16 mouse cellular contexts compared by ENCODE assay signal in the genomic region with DNA sequence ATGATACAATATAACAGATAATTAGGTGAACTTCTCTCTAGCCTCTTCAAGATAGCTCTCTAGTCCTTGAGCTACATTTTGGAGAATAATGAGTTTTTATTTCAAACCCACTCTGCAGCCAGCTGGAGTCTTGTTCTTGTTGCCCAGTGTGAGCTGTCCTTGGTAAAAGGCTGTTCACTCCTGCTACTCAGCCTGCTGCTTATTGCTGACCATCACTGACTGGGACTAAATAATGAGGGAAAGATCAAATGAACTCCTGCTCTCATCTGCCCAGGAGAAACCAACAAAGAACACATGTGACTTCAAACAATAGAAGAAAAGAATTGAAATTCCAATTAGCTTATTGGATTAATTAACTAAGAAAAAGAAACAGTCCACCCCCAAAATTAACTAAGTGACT.
"Had no signal": no experiment of that assay in that cellular context is flagged by ENCODE, and none has a peak within 500 bp of the region (broad histone marks: within the 10 kb centered on the region; RNA-seq: fewer than 3 reads in every experiment).

No protein-coding gene starts in this region.

- ATAC-seq: liver, embryonic 12.5 days; midbrain, embryonic 15.5 days had no signal

- H3K27me3 ChIP-seq: limb, embryonic 15.5 days; liver, embryonic 12.5 days; midbrain, embryonic 15.5 days; neural tube, embryonic 12.5 days; stomach, embryonic 15.5 days had no signal

- DNase-seq: kidney, adult 9 months; kidney, postnatal 36 days; layer of hippocampus, adult 9-11 months; layer of hippocampus, postnatal 36 days; lung, embryonic 14.5 days; lung, postnatal 10 days; lung, postnatal 4 days; right cerebral cortex, postnatal 14 days; thymus, adult 2 months; thymus, postnatal 36 days had no signal

- H3K4me3 ChIP-seq: limb, embryonic 15.5 days; liver, embryonic 12.5 days; midbrain, embryonic 15.5 days; neural tube, embryonic 12.5 days; stomach, embryonic 15.5 days had no signal

- H3K9me3 ChIP-seq: limb, embryonic 15.5 days; liver, embryonic 12.5 days; midbrain, embryonic 15.5 days; neural tube, embryonic 12.5 days; stomach, embryonic 15.5 days had no signal

- H3K4me2 ChIP-seq: limb, embryonic 15.5 days; liver, embryonic 12.5 days; lung, embryonic 14.5 days; midbrain, embryonic 15.5 days; neural tube, embryonic 12.5 days; stomach, embryonic 15.5 days had no signal

- H3K9ac ChIP-seq: limb, embryonic 15.5 days; liver, embryonic 12.5 days; lung, embryonic 14.5 days; midbrain, embryonic 15.5 days; neural tube, embryonic 12.5 days; stomach, embryonic 15.5 days had no signal

- H3K36me3 ChIP-seq: limb, embryonic 15.5 days; liver, embryonic 12.5 days; midbrain, embryonic 15.5 days; neural tube, embryonic 12.5 days; stomach, embryonic 15.5 days had no signal

- H3K4me1 ChIP-seq: limb, embryonic 15.5 days; liver, embryonic 12.5 days; neural tube, embryonic 12.5 days; stomach, embryonic 15.5 days had no signal

- H3K27ac ChIP-seq: kidney, postnatal 0 days; limb, embryonic 15.5 days; liver, embryonic 12.5 days; midbrain, embryonic 15.5 days; neural tube, embryonic 12.5 days; stomach, embryonic 15.5 days had no signal
